Mouse (Mus musculus) spleen, postnatal 4 days (tissue): Measurements from ENCODE around the gene Umad1.

ENCODE experiments used
- DNase-seq, 2 experiments: peaks; one replicate each; pipeline ENCODE4 v3.0.0; 2022; ENCODE audit warnings: low spot score in 2 of 2

The Umad1 gene

DNA sequence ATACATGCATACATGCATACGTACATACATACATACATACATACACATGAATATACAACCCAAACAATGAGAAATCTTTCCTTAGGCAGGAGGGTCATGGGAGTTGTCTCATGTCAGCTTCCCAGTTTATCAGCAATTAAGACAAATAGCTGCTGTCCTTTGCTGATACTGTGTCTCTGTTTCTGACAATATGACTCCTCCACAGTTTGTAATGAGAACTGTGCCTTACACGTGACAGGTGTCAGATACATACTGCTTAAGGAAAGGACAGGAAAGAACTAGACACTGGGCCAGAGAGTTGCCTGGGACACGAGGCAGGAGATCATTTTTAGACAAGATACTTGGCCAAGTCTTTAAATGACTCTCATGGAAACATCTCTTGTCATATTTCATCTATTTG lies 215.2 kb downstream of the Umad1 start:
- no peak for DNase-seq

DNA sequence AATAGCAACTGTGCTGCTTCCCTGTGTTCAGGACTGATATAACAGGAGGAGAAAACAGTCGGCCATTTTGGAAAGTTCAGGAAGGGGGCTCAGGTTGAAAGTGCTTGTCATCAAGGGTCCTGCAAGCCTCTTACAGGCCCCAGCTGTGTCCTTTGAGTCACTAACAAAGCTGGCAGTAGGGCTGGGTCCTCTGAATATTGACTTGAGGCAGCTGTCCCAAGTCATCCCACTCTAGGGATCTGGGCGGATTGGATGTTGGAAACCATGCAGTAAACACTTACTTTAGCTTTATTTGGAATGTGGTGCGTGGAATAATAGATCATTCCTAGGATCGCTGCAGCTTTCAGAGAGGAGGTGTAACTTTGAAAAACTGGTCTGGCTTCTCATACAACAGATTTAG lies 215.7 kb downstream of the Umad1 start:
- no peak for DNase-seq

DNA sequence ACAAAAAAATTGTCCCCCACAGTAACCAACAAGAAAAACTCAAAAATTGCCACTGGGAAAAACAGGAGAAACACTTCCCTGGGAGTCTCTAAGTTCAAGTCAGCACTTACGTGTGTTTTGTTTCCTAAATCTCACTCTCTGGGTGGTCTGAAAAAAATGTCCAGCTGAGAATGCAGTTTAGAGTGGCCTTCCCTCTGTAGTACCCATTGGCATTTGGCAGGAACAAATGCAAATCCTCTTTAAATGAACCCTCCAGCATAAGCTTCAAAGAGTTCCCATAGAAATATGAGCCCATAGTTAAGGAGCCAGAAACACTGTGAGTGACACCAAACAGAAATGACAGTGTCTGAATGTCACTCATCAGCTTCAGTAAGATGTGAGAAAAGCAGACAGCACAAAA lies 220.1 kb downstream of the Umad1 start:
- no peak for DNase-seq

DNA sequence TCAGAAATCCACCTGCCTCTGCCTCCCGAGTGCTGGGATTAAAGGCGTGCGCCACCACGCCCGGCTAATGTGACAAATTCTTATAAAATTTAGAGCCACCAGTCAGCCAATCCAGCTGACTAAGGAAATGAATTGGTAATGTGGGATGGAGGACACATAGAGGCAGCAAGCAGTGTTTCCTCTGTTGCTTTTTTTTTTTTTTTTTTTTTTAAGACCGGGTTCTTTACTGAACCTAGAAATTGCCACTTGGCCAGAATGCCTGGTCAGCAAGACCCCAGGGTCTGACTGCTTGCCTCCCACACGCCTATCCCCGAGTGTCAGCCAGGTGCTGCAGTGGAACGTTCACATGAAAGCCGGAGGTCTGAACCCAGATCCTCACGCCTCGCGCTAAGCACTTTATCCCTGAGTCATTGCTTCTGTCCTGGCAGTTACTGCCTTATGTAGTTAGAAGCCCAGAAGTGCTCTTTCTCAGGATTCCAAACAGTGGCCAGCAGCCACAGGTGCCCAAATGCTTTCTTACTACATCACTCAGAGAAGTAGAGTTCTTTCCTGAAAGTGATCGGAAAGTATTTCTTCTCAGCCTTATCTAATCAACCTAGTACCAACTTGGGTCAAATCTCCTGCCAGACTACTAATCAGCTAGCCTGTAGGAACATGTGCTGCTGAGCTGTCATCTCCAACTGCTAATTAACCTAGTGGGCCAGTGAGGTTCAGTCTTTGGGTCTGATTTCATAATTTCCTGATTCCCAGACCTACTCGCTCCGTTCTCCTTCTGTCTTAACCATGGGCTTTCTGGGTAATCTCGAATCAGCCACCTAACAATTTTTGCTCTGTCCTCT lies 225.6 kb downstream of the Umad1 start:
- no peak for DNase-seq

DNA sequence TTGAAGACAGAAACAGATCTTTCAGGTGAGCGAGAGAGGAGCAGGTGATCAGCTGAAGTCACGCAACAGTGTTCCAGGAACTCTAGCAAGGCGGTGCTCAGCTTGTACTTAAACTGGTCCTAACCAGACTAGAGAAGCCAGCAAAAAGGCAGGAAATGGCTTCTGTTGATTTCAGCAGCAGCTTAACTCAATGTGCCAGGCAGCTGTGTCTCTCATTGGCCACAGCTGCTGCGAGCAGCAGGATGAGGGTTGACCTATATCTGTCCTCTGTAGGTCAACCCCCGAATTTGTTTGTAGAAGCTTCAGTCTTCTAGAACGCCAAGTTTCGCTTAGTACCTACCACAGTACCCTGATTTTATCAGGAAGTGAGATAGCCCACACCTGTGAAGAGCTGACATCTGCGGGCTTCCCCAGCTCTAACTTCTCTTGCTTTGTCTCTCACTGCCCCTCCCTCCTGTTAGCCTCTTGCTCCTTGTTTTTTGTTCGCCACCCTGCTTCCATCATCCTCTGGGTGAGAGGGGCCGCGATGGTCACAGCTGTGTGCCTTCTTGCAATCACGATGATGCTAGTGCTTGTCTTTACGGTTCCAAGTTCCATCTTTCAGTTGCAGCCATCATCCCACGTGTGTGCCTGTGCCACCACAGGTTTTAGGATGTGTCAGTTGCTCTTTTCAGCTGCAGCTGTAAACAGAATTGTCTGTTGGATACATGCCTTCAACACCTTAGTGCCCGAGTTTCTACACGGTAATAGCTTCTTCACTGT lies 226.5 kb downstream of the Umad1 start:
- DNase-seq, result peak; percentile 45 to 70

DNA sequence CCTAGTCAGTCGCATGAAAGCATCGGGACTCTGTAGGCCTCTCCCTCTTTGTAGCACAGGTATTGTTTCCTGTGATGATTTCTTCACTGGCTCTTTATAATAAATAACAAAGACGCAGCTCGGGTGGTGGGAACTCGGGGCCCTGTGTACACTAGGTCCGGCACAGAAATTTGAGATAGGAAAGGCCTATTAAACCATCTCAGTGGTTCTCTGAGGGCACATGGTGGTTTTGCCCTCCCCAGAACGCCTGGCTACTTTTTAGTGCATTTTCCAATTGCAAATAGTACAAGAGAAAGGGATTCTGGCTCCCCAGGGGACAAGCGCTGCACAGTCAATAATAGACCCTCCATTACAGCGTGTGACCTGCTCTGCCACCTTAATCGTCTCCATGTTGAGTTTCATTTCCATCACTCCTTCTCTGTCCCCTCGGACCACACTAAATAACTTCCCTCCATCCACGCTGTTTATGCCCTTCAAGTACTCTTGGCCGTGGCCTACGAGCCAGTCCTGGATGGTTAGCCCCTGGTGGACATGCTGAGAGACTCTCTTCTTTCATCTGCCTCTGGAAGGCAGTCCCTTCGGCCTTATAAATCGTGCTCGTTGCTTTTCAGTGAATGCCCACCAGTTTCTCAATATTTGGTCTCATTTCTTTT lies 227.4 kb downstream of the Umad1 start:
- no peak for DNase-seq

DNA sequence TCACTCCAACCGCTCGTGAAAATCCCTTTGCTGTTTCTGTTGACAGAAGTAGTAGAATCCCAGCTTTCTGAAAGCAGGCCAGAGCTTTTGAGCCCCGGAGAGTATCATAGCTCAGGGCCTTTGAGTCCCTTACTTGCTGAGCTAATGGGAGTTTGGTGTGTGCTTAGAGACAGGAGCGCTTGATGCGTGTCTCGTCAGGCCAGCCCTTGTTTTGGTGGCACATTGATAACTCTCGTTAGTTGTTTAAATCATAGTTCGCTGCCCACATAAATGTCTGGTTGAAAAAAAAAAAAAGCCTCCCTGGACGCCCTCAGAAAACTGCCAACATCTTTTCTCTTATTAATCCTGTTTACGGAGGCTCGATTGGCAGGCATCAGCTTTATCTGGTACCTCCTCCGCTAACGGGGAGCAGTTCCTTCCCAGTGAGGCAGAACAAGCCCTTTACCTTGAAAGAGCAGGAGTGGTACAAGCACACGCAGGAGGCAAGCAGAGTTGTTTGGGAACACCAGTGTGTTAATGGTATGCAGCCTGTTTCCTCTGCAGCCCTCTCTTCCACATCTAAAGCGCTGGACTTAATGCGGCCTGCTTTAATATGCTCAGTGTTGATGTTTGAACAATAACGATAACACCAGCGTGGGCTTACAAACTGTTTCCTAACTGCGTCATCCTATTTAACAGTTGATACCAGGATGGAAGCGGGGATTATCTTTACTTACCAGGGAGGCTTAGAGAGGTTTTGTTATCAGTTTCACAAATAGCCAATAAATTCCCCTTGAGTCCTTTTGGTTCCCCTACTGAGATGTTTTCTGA lies 228.2 kb downstream of the Umad1 start:
- DNase-seq, result no peak

DNA sequence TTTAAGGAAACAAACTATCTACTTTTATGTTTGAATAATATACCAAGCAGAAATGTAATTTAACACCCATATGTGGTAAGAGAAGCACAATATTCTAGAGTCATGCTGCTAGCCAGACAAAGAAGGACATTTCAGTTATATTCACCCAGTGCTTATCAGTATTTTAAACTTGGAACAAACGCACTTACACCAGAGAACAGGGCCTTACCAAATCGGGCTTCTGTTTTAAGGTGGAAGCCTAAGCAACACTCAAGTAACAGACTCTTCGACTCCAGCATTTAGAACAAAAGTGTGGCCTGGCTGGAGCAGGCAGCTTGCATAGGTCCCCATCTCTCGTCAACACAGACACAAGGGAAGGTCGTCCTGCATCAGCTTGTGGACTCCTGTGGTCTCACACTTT lies 229.2 kb downstream of the Umad1 start:
- DNase-seq, result no peak

DNA sequence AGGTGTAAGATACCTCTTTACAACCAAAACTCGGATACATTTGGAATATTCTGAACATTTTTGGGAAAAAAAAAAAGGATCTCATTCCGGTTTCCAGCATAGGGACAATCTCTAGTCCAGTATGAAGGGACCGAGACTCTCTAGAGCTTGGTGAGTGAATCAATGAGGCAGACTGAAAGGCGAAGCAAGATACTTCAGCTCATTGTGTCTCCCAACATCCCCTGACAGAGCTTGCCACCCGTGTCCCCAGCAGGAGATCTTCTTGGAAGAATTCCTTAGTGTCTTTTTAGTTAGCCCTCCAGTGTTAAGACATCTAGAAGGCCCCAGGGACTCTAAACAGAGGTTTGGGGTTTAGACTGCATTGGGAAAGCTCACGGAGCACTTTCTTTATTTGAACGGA lies 230.2 kb downstream of the Umad1 start:
- no peak for DNase-seq

DNA sequence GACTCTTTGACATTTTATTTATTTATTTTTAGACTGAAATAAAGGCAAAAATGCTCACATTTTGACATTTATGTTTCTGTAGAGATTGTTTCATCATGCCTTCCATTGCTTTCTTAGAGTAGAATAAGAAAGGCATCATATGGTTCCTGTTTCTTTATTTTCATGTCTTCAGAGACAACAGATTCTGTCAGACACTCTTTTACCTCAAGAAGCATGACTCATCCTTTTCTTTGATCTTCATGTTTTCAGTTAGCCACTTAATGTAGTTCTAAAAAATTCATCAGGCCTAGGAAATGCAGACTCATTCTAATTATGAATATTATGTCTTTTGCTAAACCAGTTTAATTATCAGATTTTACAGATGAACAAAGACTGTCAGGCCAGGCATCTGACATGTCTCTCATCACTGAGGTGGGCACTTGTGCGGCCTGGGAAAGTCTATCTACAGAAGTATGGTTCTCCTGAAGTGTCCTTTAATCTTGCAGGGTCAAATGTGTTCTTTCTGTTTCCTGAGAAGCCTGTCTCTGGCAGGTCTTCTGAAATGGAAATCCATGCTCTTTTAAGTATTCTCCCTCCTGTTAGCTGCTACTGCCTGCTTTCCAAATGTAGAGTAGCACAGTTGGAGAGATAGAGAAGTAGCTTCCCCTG lies 231.0 kb downstream of the Umad1 start:
- no peak for DNase-seq

DNA sequence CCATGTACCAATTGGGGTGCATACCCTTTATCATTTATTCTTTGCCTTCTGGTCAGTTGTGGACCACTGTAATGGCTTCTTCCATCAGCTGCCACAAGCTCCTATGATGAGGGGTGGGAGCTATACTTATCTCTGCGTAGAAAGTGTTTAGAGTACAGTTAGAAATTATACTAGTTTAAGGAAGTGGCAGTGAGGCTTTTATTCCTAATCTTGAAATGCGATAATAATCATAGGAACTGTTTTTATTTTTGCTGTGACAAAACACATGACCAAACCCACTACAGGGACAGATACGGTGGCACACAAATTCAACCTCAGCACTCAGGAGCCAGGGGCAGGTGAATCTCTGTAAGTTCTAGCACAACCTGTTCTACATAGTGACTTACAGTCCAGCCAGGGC lies 233.2 kb downstream of the Umad1 start:
- DNase-seq, result no peak

DNA sequence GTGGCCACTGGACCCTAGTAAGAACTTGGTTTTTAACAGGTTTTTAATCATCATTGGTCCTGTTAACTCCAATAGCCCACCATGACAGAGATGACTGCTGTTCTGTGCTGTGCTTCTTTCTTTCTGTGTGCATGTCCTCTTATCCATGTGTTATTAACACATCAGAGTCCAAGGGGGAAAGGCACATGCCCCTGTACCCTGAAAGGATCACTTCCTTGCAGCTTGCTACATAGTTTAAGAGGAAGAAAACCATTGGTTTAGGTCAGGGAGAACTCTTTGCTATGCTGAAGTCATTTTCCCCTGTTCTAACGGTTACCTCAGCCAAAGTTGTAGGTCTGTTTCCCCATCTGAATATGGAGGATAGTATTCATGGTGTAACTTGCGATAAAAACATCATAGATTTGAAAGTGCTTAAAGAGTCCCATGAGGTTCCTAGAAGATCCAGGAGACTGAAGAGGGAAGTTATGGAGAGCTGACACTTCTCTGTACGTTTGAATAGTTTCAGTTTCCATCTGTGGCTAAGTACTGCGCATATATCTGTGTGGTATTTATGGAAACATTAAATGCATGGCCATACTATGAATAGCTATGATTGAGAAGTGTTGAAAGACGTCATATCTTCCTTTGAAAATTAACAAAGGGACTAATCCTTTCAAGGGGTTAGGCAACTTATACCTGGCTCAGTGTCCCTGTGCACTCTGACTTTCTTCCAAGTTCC lies 236.2 kb downstream of the Umad1 start:
- no peak for DNase-seq

DNA sequence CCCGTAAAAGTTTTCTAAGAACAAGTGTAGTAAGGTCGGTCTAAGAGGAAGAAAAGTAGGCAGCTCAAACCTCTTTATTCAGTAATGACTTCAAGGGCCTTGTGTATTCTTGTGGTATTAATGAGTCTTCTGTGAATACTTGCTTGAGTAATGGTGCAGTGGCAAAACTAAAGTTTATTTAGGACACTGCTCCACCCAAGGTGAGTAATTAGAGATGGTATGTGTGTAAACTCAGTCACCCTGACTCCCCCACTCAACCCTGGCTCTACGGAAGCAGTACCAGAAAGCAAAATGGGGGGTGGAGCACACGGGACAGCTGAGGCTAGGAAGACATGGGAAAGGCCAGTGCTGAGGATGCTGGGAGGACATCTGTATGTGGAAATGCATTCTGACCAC lies 236.7 kb downstream of the Umad1 start:
- no peak for DNase-seq

DNA sequence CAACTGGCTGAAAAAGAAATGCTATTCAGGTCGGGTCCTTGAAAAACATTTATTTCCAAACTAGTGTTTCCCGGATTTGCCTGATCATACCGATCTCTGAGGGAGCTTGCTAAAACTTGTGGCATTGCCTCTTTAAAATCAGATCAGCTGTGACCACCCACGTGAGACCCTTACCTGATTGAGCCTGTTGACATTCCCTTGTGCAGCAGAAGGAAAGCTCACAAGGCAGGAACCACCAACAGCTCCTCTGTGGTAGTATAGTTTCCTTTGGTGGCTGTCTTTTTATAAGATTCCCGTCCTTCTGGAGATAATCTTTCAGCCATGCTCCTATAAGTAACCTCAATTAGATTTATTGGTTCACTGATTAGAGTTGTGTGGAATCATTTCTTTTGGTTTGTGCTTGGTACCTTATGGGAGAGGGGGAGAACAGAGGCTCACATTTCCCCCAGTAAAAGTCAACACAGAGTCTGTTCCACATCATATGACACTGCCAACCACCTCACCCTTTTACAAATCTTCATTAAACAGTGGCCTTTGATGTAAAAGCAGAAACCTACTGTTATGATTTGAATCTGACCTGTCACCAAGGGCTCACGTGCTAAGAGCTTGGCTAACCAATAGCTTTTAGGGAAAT lies 238.3 kb downstream of the Umad1 start:
- no peak for DNase-seq

DNA sequence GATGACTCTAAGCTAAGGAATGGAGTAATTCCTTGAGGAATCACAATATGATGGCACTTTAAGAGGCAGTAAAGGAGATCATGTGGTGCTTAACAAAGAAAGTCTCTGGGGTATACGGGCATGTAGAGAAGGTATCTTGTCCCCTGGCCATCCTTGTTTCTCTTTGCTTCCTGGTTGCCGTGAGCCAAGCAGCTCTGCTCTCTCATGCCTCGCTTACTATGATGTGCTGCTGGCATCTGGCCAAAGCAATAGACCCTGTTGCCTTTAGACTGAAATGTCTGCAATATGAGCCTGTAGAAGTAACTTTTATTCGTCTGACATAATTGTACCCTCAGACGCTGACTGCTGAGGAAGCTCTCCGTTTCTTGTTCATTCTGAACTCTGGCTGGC lies 238.8 kb downstream of the Umad1 start:
- no peak for DNase-seq

DNA sequence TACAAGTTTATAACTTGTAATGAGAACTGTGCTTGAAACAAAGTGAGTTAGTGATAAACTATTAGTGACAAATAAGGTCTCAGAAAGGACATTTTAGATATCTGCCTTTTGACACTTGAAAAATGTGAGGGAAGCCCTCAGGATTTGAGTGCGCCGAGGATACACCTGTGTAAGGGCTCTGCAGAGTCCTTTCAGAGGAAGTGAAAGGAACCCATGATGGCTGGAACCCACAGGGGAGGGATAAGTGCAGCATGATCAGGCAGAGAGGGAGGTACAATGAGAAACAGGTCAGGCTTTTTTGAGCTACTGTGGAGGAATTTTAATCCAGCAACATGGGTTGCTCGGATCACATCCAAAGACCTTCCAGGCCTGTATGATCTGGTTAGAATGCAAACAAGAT lies 239.9 kb downstream of the Umad1 start:
- no peak for DNase-seq

DNA sequence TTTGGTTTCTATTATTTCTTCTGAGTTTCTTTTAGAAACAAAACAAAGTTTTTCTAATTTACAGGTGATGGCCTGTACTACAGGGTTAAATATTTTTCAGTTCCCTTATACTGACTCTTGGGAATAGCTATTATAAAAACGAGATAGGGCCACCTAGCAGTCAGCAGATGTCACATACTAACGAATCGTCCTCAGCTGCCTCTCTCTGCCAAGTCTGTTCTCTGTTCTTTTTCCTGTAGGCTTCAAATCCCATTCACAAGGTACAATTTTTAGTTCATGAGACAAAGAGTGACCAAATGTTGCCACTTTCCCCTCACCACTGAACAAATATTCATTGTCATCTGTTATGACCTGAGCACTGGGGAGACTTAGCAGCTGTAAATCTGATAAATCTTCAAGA lies 244.9 kb downstream of the Umad1 start:
- DNase-seq, result no peak

DNA sequence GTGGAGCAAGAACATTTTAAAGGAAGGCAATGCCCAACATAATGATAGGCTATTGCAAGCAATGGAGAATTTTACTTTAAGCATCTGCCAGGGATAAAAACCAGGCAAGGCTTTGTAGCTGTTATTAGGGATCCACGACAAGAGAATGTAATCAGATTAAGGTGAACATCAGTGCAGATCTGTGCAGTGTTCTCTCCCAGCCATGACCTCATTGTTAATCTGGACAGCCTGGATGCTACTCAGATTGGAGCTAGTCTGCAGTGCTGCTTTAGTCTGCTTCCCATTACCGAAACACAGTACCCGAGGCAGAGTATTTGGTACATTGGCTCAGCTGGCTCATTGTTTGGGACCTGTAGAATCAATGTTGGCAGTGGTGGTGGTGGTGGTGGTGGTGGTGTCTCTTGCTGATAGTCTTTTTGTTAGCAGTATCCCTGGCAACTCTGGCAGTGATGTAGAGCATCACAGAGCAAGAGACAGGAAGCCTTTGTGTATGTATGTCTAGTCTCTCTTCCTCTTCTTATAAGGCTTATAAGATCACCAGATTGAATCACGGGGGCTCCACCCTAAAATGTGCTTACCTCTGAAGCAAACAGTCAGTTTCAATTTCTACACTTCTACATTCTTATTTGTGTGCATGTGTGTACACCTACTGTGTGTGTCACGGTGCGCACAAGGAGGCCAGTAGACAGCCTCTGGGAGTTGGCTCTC lies 245.6 kb downstream of the Umad1 start:
- DNase-seq, result no peak

DNA sequence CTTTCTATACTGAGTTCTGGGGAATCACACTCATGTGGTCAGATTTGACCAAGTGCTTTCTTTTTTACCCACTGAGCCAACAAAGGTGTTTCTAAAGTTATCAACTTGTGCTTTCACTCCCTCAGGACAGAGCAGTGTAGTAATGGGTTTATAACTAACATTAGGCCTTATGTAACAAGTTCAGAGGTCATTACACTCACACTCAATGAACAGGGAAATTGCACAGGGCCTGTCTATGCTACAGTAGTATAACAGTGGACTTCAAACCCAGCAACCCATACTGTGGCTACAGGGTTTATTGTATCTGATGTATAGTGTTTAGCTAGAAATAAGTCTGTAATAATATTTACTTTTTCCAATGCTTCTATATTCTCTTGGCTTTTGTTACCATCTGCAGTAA lies 247.5 kb downstream of the Umad1 start:
- no peak for DNase-seq
